Mouse (Mus musculus) stomach, postnatal 0 days (tissue): ENCODE data around the gene Ttll11. TPM values are rescaled to one million over a fixed set of nuclear protein-coding genes. Genes with fewer than 3 reads are reported as not detected.

Source experiments
- ATAC-seq: fragments of 200-750 bp; cut with Nextera tagmentation; 2 replicates; pipeline ENCODE4 v1.8.0; 2017; ENCODE audit not compliant: low FRiP score, low TSS enrichment
- DNase-seq: peaks from one replicate; pipeline ENCODE4 v3.0.0-alpha.2; 2016; ENCODE audit warnings: low spot score
- H3K27ac ChIP-seq: fragments of 300-500 bp; sonication (generic); replicated peaks from 2 replicates; pipeline ENCODE4 v1.5.1; 2014; ENCODE audit warnings: mild to moderate bottlenecking, control low read depth
- H3K27me3 ChIP-seq: fragments of 300-500 bp; sonication (generic); 2 replicates; pipeline ENCODE4 v1.6.1; 2014; ENCODE audit warnings: low read length; ENCODE audit not compliant: control insufficient read depth, insufficient read depth
- H3K36me3 ChIP-seq: fragments of 300-500 bp; sonication (generic); 2 replicates; pipeline ENCODE4 v1.6.1; 2014; ENCODE audit warnings: low read length, mixed read lengths; ENCODE audit not compliant: control insufficient read depth, insufficient read depth
- H3K4me1 ChIP-seq: fragments of 300-500 bp; sonication (generic); replicated peaks from 2 replicates; pipeline ENCODE4 v1.6.1; 2014; ENCODE audit warnings: antibody characterized with exemption; ENCODE audit not compliant: control insufficient read depth, insufficient read depth
- H3K4me2 ChIP-seq: fragments of 300-500 bp; sonication (generic); replicated peaks from 2 replicates; pipeline ENCODE4 v1.6.1; 2014; ENCODE audit warnings: low read depth, mild to moderate bottlenecking, control low read depth, moderate library complexity
- H3K4me3 ChIP-seq: fragments of 300-500 bp; sonication (generic); 2 replicates; pipeline ENCODE4 v1.5.1; 2014; ENCODE audit warnings: low read depth, low read length, control low read depth
- H3K9ac ChIP-seq: fragments of 300-500 bp; sonication (generic); 2 replicates; pipeline ENCODE4 v1.6.1; 2014; ENCODE audit warnings: mild to moderate bottlenecking, low read length, control low read depth, mixed read lengths
- H3K9me3 ChIP-seq: fragments of 300-500 bp; sonication (generic); 2 replicates; pipeline ENCODE4 v1.6.1; 2016; ENCODE audit warnings: low read length; ENCODE audit not compliant: control insufficient read depth
- CTCF ChIP-seq: IDR thresholded peaks from 2 replicates; pipeline ENCODE4 v1.5.1; 2016; ENCODE audit warnings: antibody characterized with exemption, low read depth, mild to moderate bottlenecking, moderate library complexity
- EP300 ChIP-seq: optimal IDR thresholded peaks from 2 replicates; pipeline ENCODE3; 2016; ENCODE audit warnings: antibody characterized with exemption
- WGBS: fragments of 180-500 bp; shearing (Covaris S2); extraction: QIAGEN DNeasy Blood & Tissue Kit; methylation state at CpG from one replicate; pipeline ENCODE4 v1.1.7; 2014; 5-methylcytosine and 5-hydroxymethylcytosine counted together
- polyA plus RNA-seq: library from polyadenylated mRNA; unstranded; fragments of >200 nt; fragmentation: Nextera tagmentation; extraction: Ambion mirVana; gene quantifications from 2 replicates; pipeline ENCODE4 v1.2.1, GENCODE M21; 2015

Ttll11 gene
- polyA plus RNA-seq, 1 experiment from 2014 or later: 0.55 TPM

GRCm38 (mm10) chr2:35910740-35911139, 69.0 kb downstream of the Ttll11 start:
- Histone ChIP-seq H3K9me3 (no peaks in the 10 kb centered on the region), H3K27ac (no peak overlapping the region), H3K36me3 (no peaks in the 10 kb centered on the region), H3K9ac (no peak overlapping the region), H3K4me1 (no peaks in the 10 kb centered on the region), H3K27me3 (no peaks in the 10 kb centered on the region), H3K4me3 (no peak overlapping the region), H3K4me2 (no peak overlapping the region)
- ATAC-seq: no peak
- TF ChIP-seq CTCF (no peak), EP300 (no peak)
- DNase-seq: no peak
- 52% methylated on average over 9 of the region's 9 CpGs for whole genome bisulfite sequencing

GRCm38 (mm10) chr2:35909353-35909752, 70.4 kb downstream of the Ttll11 start:
- Histone ChIP-seq H3K4me3 (no peak overlapping the region), H3K27me3 (no peaks in the 10 kb centered on the region), H3K4me1 (no peaks in the 10 kb centered on the region), H3K9me3 (no peaks in the 10 kb centered on the region), H3K4me2 (no peak overlapping the region), H3K9ac (no peak overlapping the region), H3K27ac (no peak overlapping the region), H3K36me3 (no peaks in the 10 kb centered on the region)
- ATAC-seq (no peak), DNase-seq (no peak)
- 93% methylated on average over 4 of the region's 4 CpGs for WGBS
- TF ChIP-seq EP300 (no peak), CTCF (peak; percentile 11; the same call in 1 of the 2 replicates)

GRCm38 (mm10) chr2:35907578-35907977, 72.1 kb downstream of the Ttll11 start:
- Histone ChIP-seq H3K4me3 (no peak overlapping the region), H3K36me3 (no peaks in the 10 kb centered on the region), H3K27me3 (no peaks in the 10 kb centered on the region), H3K9me3 (no peaks in the 10 kb centered on the region), H3K27ac (no peak overlapping the region), H3K9ac (no peak overlapping the region), H3K4me1 (no peaks in the 10 kb centered on the region), H3K4me2 (no peak overlapping the region)
- TF ChIP-seq EP300: no peak
- TF ChIP-seq CTCF: no peak
- DNase-seq: no peak
- WGBS: 71% methylated on average over 6 of the region's 6 CpGs
- no peak for ATAC-seq

- Histone ChIP-seq H3K4me3 (no peak overlapping the region), H3K27me3 (no peaks in the 10 kb centered on the region), H3K9me3 (no peaks in the 10 kb centered on the region), H3K4me2 (no peak overlapping the region), H3K36me3 (no peaks in the 10 kb centered on the region), H3K9ac (no peak overlapping the region), H3K27ac (no peak overlapping the region), H3K4me1 (no peaks in the 10 kb centered on the region)
- DNase-seq (peak; percentile 50), ATAC-seq (peak; percentile 56; the same call in 1 of the 2 replicates)
- 13% methylated on average over 11 of the region's 11 CpGs for WGBS
- TF ChIP-seq EP300 (no peak), CTCF (peak; percentile 90)
Observed at GRCm38 (mm10) chr2:35906174-35906798, 73.4 kb downstream of the Ttll11 start.

GRCm38 (mm10) chr2:35900845-35901244, 78.9 kb downstream of the Ttll11 start:
- ATAC-seq (no peak), DNase-seq (no peak)
- Histone ChIP-seq H3K36me3 (no peaks in the 10 kb centered on the region), H3K9ac (no peak overlapping the region), H3K27ac (no peak overlapping the region), H3K27me3 (no peaks in the 10 kb centered on the region), H3K4me2 (no peak overlapping the region), H3K4me3 (no peak overlapping the region), H3K4me1 (no peaks in the 10 kb centered on the region), H3K9me3 (no peaks in the 10 kb centered on the region)
- no peak for TF ChIP-seq CTCF
- no peak for TF ChIP-seq EP300
- WGBS: 83% methylated on average over 2 of the region's 2 CpGs

GRCm38 (mm10) chr2:35899712-35900111, 80.0 kb downstream of the Ttll11 start:
- TF ChIP-seq CTCF (no peak), EP300 (no peak)
- no peak overlapping the region for H3K27ac ChIP-seq
- no peak overlapping the region for H3K9ac ChIP-seq
- 94% methylated on average over 3 of the region's 3 CpGs for WGBS
- no peaks in the 10 kb centered on the region for H3K9me3 ChIP-seq
- no peaks in the 10 kb centered on the region for H3K4me1 ChIP-seq
- H3K4me3 ChIP-seq: no peak overlapping the region
- no peak overlapping the region for H3K4me2 ChIP-seq
- no peak for ATAC-seq
- DNase-seq: no peak
- no peaks in the 10 kb centered on the region for H3K36me3 ChIP-seq
- H3K27me3 ChIP-seq: no peaks in the 10 kb centered on the region
